Mouse (Mus musculus) G1E (cell line): ENCODE data around the gene Hist1h3e.
A peak's percentile ranks its signal among the peaks of the same experiment; 100 is the strongest.
"Not testable (repeated sequence)": the region's sequence is repeated elsewhere in the genome, so short reads cannot be mapped to it uniquely, and the experiment has no call there.

Source experiments
- CTCF ChIP-seq: IDR thresholded peaks from 2 replicates; pipeline ENCODE4 v1.5.1; 2012; ENCODE audit warnings: low read depth, low read length, inconsistent platforms, mixed read lengths
- GATA1 ChIP-seq: IDR thresholded peaks from 2 replicates; pipeline ENCODE4 v1.6.1; 2012; ENCODE audit warnings: borderline replicate concordance, low read length, inconsistent platforms, mixed read lengths
- GATA2 ChIP-seq: IDR thresholded peaks from 2 replicates; pipeline ENCODE4 v1.6.1; 2012; ENCODE audit warnings: low read depth, low read length, inconsistent platforms, borderline replicate concordance
- POLR2AphosphoS5 ChIP-seq: IDR thresholded peaks from 2 replicates; pipeline ENCODE4 v1.6.1; 2012; ENCODE audit warnings: low read depth, low read length, inconsistent platforms; ENCODE audit not compliant: insufficient replicate concordance
- TAL1 ChIP-seq: conservative IDR thresholded peaks from 2 replicates; pipeline ENCODE4 v1.6.1; 2012; ENCODE audit warnings: low read depth, low read length, inconsistent platforms, mixed read lengths

- TF ChIP-seq CTCF, POLR2AphosphoS5, GATA1, GATA2: not testable (repeated sequence)
- peak; percentile 50 for TF ChIP-seq TAL1
Measured at GRCm38 (mm10) chr13:23591886-23592285, 29.7 kb upstream of the Hist1h3e start.
